Mouse (Mus musculus): ENCODE results near the gene Arhgef1. TPM values are rescaled to one million over a fixed set of nuclear protein-coding genes. Genes with fewer than 3 reads are reported as not detected.
"Not testable (repeated sequence)": the region's sequence is repeated elsewhere in the genome, so short reads cannot be mapped to it uniquely, and the experiment has no call there.

Arhgef1 gene
- total RNA-seq, 2 experiments from 2014 or later, result 28.6 to 31.6 TPM

GRCm38 (mm10) chr7:24889431-24890220 lies 13.1 kb upstream of the Arhgef1 start:
- intact Hi-C loops (cut with DNase I), result loop anchor here (2.0 to 10.0 kb wide), 3 partner anchors 15 to 385 kb away; partner anchors contain the start of gene Zfp428

GRCm38 (mm10) chr7:24890281-24891216 lies 12.2 kb upstream of the Arhgef1 start:
- intact Hi-C loops (cut with DNase I), result loop anchor here (2.0 to 5.0 kb wide), 2 partner anchors 14 to 62 kb away; no protein-coding TSS in a partner anchor
- peak; percentile 39 to 42 for DNase-seq

More at GRCm38 (mm10) chr7:24889431-24890220, 13.1 kb upstream of the Arhgef1 start:
- DNase-seq, result no peak

- no peak for DNase-seq
- intact Hi-C loops (cut with DNase I), result loop anchor here (2.0 to 5.0 kb wide), 3 partner anchors 13 to 77 kb away; no protein-coding TSS in a partner anchor
Measured at GRCm38 (mm10) chr7:24891241-24892124, 11.2 kb upstream of the Arhgef1 start.

- DNase-seq, result no peak
- intact Hi-C loops (cut with DNase I), result loop anchor here (2.0 to 5.0 kb wide), 2 partner anchors 60 to 77 kb away; no protein-coding TSS in a partner anchor
Measured at GRCm38 (mm10) chr7:24892125-24892583, 10.6 kb upstream of the Arhgef1 start.

- intact Hi-C loops (cut with DNase I); DNase-seq: not testable (repeated sequence)
Measured at GRCm38 (mm10) chr7:24895749-24896148, 7.0 kb upstream of the Arhgef1 start.

- intact Hi-C loops (cut with DNase I), result no loop called here
- DNase-seq, result no peak
Measured at GRCm38 (mm10) chr7:24896269-24896668, 6.4 kb upstream of the Arhgef1 start.

- intact Hi-C loops (cut with DNase I), result no loop called here
- no peak for DNase-seq
Measured at GRCm38 (mm10) chr7:24897224-24897623, 5.5 kb upstream of the Arhgef1 start, which contains the start of gene Cd79a. Gene Cd79a, plus strand, starts transcription at chr7:24897381.

- intact Hi-C loops (cut with DNase I), result no loop called here
- no peak for DNase-seq
Measured at GRCm38 (mm10) chr7:24897959-24898358, 4.8 kb upstream of the Arhgef1 start.

GRCm38 (mm10) chr7:24901114-24901513 lies 1.6 kb upstream of the Arhgef1 start:
- DNase-seq, result no peak
- intact Hi-C loops (cut with DNase I), result loop anchor here (10.0 kb wide), 1 partner anchor 174 kb away; the partner anchor contains the start of genes Grik5 and Zfp574

- intact Hi-C loops (cut with DNase I), result loop anchor here (10.0 kb wide), 1 partner anchor 173 kb away; the partner anchor contains the start of genes Grik5 and Zfp574
Measured at GRCm38 (mm10) chr7:24901842-24902241, 870 bp upstream of the Arhgef1 start.

GRCm38 (mm10) chr7:24902264-24902629 lies 465 bp upstream of the Arhgef1 start:
- DNase-seq, result no peak
- intact Hi-C loops (cut with DNase I), result loop anchor here (10.0 kb wide), 1 partner anchor 173 kb away; the partner anchor contains the start of genes Grik5 and Zfp574

More at GRCm38 (mm10) chr7:24901842-24902241, 870 bp upstream of the Arhgef1 start:
- no peak for DNase-seq

GRCm38 (mm10) chr7:24903444-24903825 lies 723 bp downstream of the Arhgef1 start:
- DNase-seq, result no peak
- intact Hi-C loops (cut with DNase I), result loop anchor here (10.0 kb wide), 1 partner anchor 171 kb away; the partner anchor contains the start of genes Grik5 and Zfp574

GRCm38 (mm10) chr7:24904070-24904483 lies 1.4 kb downstream of the Arhgef1 start:
- peak; percentile 90 to 96 for DNase-seq
- intact Hi-C loops (cut with DNase I), result loop anchor here (2.0 to 10.0 kb wide), 2 partner anchors 13 to 171 kb away; partner anchors contain the start of genes Grik5 and Zfp574

- DNase-seq, result no peak
- intact Hi-C loops (cut with DNase I), result loop anchor here (2.0 to 10.0 kb wide), 2 partner anchors 14 to 170 kb away; partner anchors contain the start of genes Grik5 and Zfp574
Measured at GRCm38 (mm10) chr7:24904936-24905335, 2.2 kb downstream of the Arhgef1 start.

- intact Hi-C loops (cut with DNase I), result loop anchor here (10.0 kb wide), 1 partner anchor 168 kb away; the partner anchor contains the start of genes Grik5 and Zfp574
- no peak for DNase-seq
Measured at GRCm38 (mm10) chr7:24906551-24906950, 3.8 kb downstream of the Arhgef1 start.

- no peak for DNase-seq
- intact Hi-C loops (cut with DNase I), result loop anchor here (10.0 kb wide), 1 partner anchor 168 kb away; the partner anchor contains the start of genes Grik5 and Zfp574
Measured at GRCm38 (mm10) chr7:24907211-24907748, 4.6 kb downstream of the Arhgef1 start.

GRCm38 (mm10) chr7:24912480-24912879 lies 9.8 kb downstream of the Arhgef1 start:
- DNase-seq, result no peak
- intact Hi-C loops (cut with DNase I), result no loop called here

- intact Hi-C loops (cut with DNase I), result no loop called here
- DNase-seq, result no peak
Measured at GRCm38 (mm10) chr7:24918763-24919323, 16.1 kb downstream of the Arhgef1 start.
